Mouse (Mus musculus): ENCODE measurements around the gene Trim25.

GRCm38 (mm10) chr11:89005473-89005872, 6.3 kb downstream of the Trim25 start:
- TF ChIP-seq POLR2A (IDR thresholded peaks at IDR 0.05; ENCODE audit: insufficient read depth, low read length): no peak
- TF ChIP-seq CTCF (IDR thresholded peaks at IDR 0.05; ENCODE audit: low read depth, low read length): no peak
- no peak for TF ChIP-seq EP300 (IDR thresholded peaks at IDR 0.05; ENCODE audit: insufficient read depth, low read depth, low read length)

Data from ES-Bruce4 (cell line).